In genomic region chr3:52940832-52941468, GRCm38 (mm10) we compare ENCODE assay signal across 9 mouse cellular contexts.
DNase-seq lines count a peak whose midpoint lies in the region; ATAC-seq and TF ChIP-seq lines count a peak whose summit lies in the region.
"Had no signal": no experiment of that assay in that cellular context is flagged by ENCODE, and none has a peak within 500 bp of the region (broad histone marks: within the 10 kb centered on the region; RNA-seq: fewer than 3 reads in every experiment).

No protein-coding gene starts in this region.

- H3K27ac ChIP-seq in kidney, adult 2 months (ENCODE audit: insufficient read depth, low read depth, low read length), result peak overlapping the region; percentile 45
- no peak overlapping the region for H3K27ac ChIP-seq in embryonic facial prominence, embryonic 13.5 days
- peak overlapping the region; percentile 96 for H3K27ac ChIP-seq in heart, postnatal 0 days (ENCODE audit: low read depth)

- no peaks in the 10 kb centered on the region for H3K36me3 ChIP-seq in kidney, adult 2 months (ENCODE audit: control insufficient read depth, insufficient read depth, low read length)
- no peaks in the 10 kb centered on the region for H3K36me3 ChIP-seq in embryonic facial prominence, embryonic 13.5 days
- H3K36me3 ChIP-seq in heart, postnatal 0 days (replicated peaks; ENCODE audit: control insufficient read depth, insufficient read depth, low read length), result no peaks in the 10 kb centered on the region
- H3K36me3 ChIP-seq: G1E had no signal

- no peaks in the 10 kb centered on the region for H3K27me3 ChIP-seq in kidney, adult 2 months (replicated peaks; ENCODE audit: control insufficient read depth, insufficient read depth, low read length)
- peaks cover 6% of the 10 kb centered on the region for H3K27me3 ChIP-seq in embryonic facial prominence, embryonic 13.5 days
- H3K27me3 ChIP-seq in heart, postnatal 0 days (ENCODE audit: control insufficient read depth, insufficient read depth, low read length), result no peaks in the 10 kb centered on the region

- H3K4me1 ChIP-seq in kidney, adult 2 months (ENCODE audit: control insufficient read depth, insufficient read depth, low read length), result no peaks in the 10 kb centered on the region
- H3K4me1 ChIP-seq in embryonic facial prominence, embryonic 13.5 days, result peaks cover 10% of the 10 kb centered on the region
- peaks cover 39% of the 10 kb centered on the region; the same call in 1 of the 2 replicates for H3K4me1 ChIP-seq in heart, postnatal 0 days (ENCODE audit: control insufficient read depth, insufficient read depth)

- no peaks in the 10 kb centered on the region for H3K9me3 ChIP-seq in embryonic facial prominence, embryonic 13.5 days
- H3K9me3 ChIP-seq in heart, postnatal 0 days (replicated peaks; ENCODE audit: control insufficient read depth, low read length), result no peaks in the 10 kb centered on the region

- H3K9ac ChIP-seq in embryonic facial prominence, embryonic 13.5 days, result no peak overlapping the region
- H3K9ac ChIP-seq in heart, postnatal 0 days (replicated peaks; ENCODE audit: low read depth, low read length), result peak overlapping the region; percentile 37

- WGBS in kidney, adult 2 months, result 43% methylated on average over 10 of the region's 10 CpGs
- 15% methylated on average over 10 of the region's 10 CpGs for WGBS in embryonic facial prominence, embryonic 13.5 days
- 8% methylated on average over 10 of the region's 10 CpGs for WGBS in heart, postnatal 0 days

- peak; percentile 56 for DNase-seq in kidney, adult 2 months
- no peak for DNase-seq in kidney, adult 9 months
- DNase-seq in adrenal gland, postnatal 25 days, result peak; percentile 68
- peak; percentile 86 for DNase-seq in heart, postnatal 0 days (ENCODE audit: low spot score)
- DNase-seq in lung, postnatal 25 days (ENCODE audit: low spot score), result peak; percentile 39
- no peak for DNase-seq in urinary bladder, postnatal 4 days (ENCODE audit: low spot score in 2 of 2)

- H3K4me2 ChIP-seq in embryonic facial prominence, embryonic 13.5 days, result peak overlapping the region; percentile 31
- peak overlapping the region; percentile 42 for H3K4me2 ChIP-seq in heart, postnatal 0 days (ENCODE audit: low read depth, low read length)

- no peak overlapping the region for H3K4me3 ChIP-seq in kidney, adult 2 months (ENCODE audit: insufficient read depth, low read depth, low read length)
- H3K4me3 ChIP-seq in embryonic facial prominence, embryonic 13.5 days, result no peak overlapping the region
- H3K4me3 ChIP-seq in heart, postnatal 0 days (ENCODE audit: low read depth, low read length), result no peak overlapping the region

- peak; percentile 74 for TF ChIP-seq EP300 in heart, postnatal 0 days (IDR thresholded peaks at IDR 0.05; ENCODE audit: low read depth)

- no peak for ATAC-seq in embryonic facial prominence, embryonic 13.5 days (ENCODE audit: insufficient number of reproducible peaks, insufficient read depth, low FRiP score, low TSS enrichment, low read depth)
- ATAC-seq in heart, postnatal 0 days (ENCODE audit: insufficient read depth, low read depth), result peak; percentile 93
- no peak for ATAC-seq in activated CD4-positive, CD25-positive, alpha-beta regulatory T cell, adult 4 months

- TF ChIP-seq CTCF in kidney, adult 2 months (conservative IDR thresholded peaks at IDR 0.05; ENCODE audit: insufficient read depth, insufficient read length, low read depth, low read length), result no peak
- TF ChIP-seq CTCF in heart, postnatal 0 days (IDR thresholded peaks at IDR 0.05; ENCODE audit: low read depth), result no peak

- no peak for TF ChIP-seq POLR2A in kidney, adult 2 months (IDR thresholded peaks at IDR 0.05; ENCODE audit: low read depth, low read length)

Comparison
In these comparisons a context has a peak if more than half of its experiments do, and no peak if none do; other contexts are left out.
1. DNase-seq: peak in kidney, adult 2 months (single experiment), adrenal gland, postnatal 25 days (single experiment), heart, postnatal 0 days (single experiment) and lung, postnatal 25 days (single experiment); none in kidney, adult 9 months (single experiment) and urinary bladder, postnatal 4 days (0 of 2).